Mouse (Mus musculus) kidney, adult 8-10 months (tissue): ENCODE results near the gene Defb26.

Experiments
- DNase-seq, 2 experiments: peaks; one replicate each; pipeline ENCODE4 v3.0.0; 2022

Gene Defb26

GRCm38 (mm10) chr2:152464570-152465150 is 46.8 kb downstream of the Defb26 start, which contains the start of gene Defb23:
Gene Defb23, minus strand, starts transcription at chr2:152464620.
- no peak for DNase-seq

GRCm38 (mm10) chr2:152459241-152459640 is 52.3 kb downstream of the Defb26 start:
- DNase-seq: no peak
